Mouse (Mus musculus) liver, adult 2 months (tissue): ENCODE measurements at regions not wholly inside any gene's neighbourhood (a gene's known extent, or its start where the extent isn't known, plus 50 kb on each side); places are given as distances from the start of the nearest gene placed in this dataset.

ENCODE experiments used
- CTCF ChIP-seq: fragments of 200-500 bp; IDR thresholded peaks from 2 replicates; pipeline ENCODE4 v1.5.1; 2011; ENCODE audit warnings: low read depth, low read length, control low read depth
- POLR2A ChIP-seq: fragments of 200-500 bp; IDR thresholded peaks from 2 replicates; pipeline ENCODE4 v1.6.1; 2011; ENCODE audit warnings: low read length, control low read depth; ENCODE audit not compliant: insufficient read depth; ENCODE audit errors: extremely low read depth

DNA sequence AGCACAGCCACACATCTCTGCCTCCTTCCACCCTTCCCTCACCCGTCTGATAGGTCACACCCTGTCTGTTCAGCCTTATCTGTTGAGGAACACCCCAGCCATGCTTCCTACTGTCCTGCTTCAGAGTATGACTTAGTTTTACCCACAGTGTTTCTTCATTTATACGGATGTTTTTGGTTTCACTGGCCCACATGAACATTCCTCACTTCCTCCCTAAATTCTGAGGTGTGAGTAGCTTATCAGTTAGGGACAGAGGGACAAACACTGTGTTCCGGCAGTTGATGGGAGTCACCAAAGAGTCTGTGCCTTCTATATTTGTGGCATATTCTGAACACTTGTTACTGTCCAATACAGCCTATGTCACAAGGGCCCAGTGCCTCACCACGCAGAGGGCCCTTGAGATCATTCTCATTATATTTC lies 216.2 kb downstream of the Epha4 start:
- TF ChIP-seq CTCF = no peak
- TF ChIP-seq POLR2A = no peak
